Mouse (Mus musculus): Measurements from ENCODE around the gene Gm17542.

GRCm38 (mm10) chr10:58714789-58715148, 3.2 kb downstream of the Gm17542 start:
- TF ChIP-seq POLR2A (IDR thresholded peaks at IDR 0.05; ENCODE audit: low read depth, low read length) (no peak), CTCF (IDR thresholded peaks at IDR 0.05; ENCODE audit: extremely low read depth, insufficient read length, insufficient replicate concordance, low read depth, low read length) (no peak)
